Mouse (Mus musculus) spleen, postnatal 10 days (tissue): ENCODE results near the gene Itpkc.

Source experiments
- DNase-seq, 2 experiments: peaks; one replicate each; pipeline ENCODE4 v3.0.0; 2021 to 2022; ENCODE audit warnings: low spot score in 2 of 2

Gene Itpkc

GRCm38 (mm10) chr7:27237527-27237926 lies 9.1 kb upstream of the Itpkc start:
- DNase-seq: no peak

GRCm38 (mm10) chr7:27235726-27236125 lies 7.3 kb upstream of the Itpkc start:
- no peak for DNase-seq

DNA sequence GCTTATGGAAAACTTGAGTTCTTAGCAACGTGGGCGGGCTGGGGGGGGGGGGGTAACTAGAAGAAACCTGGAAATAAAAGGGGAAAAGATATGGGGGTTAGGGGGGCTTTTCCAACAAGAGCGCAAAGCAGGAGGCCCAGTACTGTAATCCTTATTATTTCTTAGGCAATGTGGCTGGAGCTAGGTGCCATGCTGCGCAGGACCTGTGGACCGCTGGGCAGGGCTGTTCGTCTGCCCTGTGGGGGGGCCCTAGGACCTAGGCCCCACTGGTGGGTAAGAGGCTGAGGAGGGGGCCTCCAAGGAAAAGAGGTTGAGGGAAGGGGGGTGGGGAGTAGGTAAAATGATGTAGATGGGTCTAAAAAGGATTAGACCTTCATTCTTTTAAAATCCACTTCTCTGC lies 4.8 kb upstream of the Itpkc start:
- no peak for DNase-seq

DNA sequence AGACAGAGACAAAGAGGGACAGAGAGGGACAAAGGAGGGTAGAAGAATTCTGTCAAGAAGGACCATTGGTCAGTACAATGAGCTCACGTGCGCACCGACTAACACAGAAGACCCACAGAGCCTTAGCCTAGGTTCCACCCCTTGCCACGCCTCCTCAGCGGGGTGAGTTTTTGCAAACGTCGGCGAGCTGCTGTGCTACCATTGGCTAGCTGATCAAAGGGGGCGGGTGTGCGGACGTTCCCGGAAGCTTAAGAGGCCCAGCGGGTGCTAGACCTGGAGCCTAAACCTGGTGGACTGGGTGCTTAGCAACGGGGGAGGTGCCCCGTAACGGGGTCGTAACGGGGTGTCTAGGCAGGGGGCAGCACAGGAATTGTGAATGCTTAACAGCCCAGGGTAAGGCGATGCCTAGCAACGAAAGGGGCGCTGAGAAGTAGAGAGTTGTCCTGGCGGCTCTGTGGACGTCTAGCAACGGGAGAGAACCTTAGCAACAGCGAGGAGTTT lies 4.4 kb upstream of the Itpkc start, which contains the start of gene Coq8b:
TSS of gene Coq8b (plus strand) at position 243 of the 501 bp plus-strand sequence.
- DNase-seq: peak; percentile 81 to 94

DNA sequence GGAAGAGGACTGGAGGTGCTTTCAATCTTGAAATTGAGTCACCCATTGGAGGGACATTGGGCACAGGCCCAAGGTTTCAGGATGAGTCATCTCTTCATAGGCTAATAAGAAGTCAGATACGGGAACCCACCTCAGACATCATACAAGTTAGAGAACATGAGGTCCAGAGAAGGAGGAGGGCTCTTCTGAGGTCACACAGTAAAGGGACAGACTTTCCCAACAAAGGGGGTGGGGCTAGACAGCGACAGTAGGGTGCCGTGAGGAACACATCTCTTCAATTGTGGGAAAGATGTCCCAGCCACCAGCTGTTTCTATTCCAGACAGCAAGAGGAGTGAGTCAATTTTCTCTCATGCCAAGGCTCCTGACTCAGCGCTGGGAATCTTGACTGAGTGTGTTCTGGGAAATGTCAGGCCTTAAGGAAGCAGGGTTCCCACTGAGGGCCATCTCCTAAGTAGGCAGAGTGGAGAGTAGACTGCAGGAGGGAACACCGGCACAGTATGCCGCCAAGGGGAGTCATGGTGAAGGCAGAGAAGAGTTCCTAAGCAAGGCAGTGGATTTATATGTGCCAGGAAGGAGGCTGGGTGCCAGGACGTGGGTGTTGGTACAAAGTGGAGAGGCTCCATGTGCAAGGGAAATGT lies 3.4 kb upstream of the Itpkc start:
- no peak for DNase-seq

- peak in 1 of 2 experiments; percentile 34 for DNase-seq
Observed at GRCm38 (mm10) chr7:27230781-27231180, 2.3 kb upstream of the Itpkc start.

DNA sequence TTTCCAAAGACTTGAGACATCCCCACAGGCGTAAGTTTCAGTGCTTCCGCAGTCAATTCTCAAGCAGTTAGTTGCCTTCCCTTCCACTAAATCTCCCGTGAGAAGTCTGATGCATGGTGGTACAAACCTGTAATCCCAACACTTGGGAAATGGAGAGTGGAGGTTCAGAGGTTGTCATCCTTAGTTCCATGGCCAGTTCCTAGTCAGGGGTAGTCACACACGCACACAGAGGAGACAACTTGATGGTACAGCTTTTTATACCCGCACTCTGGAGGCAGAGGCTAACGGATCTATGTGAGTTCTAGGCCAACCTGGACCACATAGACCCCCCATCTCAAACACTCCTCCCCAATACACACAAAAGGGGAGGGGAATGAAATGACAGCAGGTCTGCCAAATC lies 404 bp upstream of the Itpkc start:
- no peak for DNase-seq

DNA sequence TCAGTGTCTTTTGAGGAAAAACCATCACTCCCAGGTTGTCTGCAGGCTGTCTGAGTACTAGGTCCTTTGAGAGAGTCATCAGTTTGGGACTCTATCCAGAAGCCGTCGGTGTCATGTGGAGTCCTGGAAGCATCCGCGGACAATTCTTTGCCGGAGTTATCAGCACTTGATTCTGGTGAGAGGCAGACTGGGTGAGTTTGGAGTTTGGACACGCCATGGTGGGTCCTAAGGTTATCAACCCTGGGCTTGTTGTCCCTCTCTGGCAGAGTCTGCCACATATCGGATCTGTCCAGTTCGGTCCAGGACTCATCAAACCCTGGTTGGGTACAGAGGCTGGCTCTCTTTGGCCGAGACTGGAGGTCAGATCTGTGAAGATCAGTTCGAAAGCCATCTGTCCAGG lies 785 bp downstream of the Itpkc start:
- DNase-seq: no peak

- DNase-seq: no peak
Observed at GRCm38 (mm10) chr7:27227276-27227675, 1.2 kb downstream of the Itpkc start.

DNA sequence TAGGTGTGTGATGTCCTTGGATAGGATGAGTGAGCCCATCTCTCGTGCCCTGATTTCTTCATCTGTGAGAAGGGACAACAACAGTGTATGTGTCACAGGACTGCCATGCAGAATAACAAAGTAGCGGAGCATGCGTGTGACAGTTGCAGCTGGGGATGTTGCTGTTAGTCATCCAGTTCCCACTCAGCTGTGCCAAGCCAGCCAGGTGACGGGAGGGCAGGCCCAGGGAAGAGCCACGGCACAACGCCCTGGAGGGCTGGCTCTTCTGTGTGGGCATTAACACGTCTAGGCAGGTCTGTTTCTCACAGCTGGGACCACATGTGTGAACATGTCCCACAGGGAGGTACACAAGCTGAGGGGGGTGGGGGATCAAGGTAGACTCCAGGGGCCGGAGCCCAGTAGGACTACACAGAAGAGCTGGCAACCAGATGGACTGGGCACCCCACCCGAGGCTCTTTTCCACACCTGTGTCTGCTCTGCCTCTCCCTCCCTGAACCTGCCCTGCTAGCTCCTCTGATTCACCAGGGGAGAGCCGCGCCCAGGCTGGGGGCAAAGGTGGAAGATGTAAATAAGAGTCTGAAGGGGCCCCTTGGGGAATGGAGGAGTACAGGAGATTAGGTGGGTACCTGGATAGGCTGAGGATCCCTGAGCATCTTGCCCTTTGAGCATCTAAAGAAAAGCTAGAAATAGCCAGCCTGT lies 3.4 kb downstream of the Itpkc start:
- DNase-seq: no peak

DNA sequence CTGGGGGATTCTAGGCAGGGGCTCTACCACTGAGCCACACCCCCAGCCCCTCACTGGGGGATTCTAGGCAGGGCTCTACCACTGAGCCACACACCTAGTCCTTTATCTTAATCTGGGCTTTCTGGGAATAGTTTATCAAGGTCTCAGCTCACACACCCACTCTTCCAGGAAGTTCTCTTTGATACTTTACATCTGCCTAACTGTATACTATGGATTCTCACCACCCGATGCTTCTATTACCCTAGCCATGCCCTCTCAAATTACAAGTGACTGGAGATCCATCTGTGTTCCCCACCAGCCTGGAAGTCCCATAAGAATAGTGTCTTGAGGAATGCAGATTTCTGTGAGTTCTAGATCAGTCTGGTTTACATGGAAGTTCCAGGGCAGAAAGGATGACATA lies 5.9 kb downstream of the Itpkc start:
- no peak for DNase-seq

DNA sequence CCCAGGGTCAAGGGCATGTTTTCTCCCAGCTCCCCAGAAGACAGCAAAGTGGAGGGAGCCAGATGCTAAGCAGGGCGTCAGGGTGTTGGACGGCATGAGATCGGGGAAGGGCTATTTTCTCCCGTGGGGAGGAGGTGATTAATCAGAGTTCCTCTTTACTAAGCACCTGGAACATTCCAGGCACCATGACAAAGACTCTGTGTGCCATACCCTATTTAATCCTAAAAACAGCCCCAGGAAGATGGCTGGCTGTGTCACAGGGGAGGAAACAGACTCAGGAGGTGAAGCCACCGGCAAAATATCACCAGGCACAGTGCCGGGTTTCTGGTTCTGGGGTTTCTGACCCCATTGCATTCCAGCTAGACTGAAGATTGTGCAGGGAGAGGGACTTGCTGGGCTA lies 6.5 kb downstream of the Itpkc start:
- DNase-seq: no peak

DNA sequence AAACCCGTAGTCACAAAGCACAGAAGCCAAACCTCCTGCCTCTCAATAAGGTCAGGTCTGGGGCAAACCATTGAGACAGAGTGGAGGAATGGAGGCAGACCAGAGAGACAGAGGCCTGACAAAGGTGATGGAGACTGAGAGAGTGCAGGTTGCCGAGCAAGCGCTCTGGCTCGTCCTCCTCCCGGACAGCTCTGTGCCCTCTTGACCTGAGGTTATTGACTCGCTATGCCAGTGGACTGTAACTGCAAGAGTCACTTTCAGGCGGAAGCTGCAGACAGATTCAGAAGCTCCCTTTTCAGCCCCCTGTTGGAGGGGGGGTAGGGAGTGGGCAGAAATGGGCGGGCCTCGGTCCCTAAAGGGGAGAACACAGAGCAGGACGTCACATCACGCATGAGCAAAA lies 8.5 kb downstream of the Itpkc start:
- no peak for DNase-seq

DNA sequence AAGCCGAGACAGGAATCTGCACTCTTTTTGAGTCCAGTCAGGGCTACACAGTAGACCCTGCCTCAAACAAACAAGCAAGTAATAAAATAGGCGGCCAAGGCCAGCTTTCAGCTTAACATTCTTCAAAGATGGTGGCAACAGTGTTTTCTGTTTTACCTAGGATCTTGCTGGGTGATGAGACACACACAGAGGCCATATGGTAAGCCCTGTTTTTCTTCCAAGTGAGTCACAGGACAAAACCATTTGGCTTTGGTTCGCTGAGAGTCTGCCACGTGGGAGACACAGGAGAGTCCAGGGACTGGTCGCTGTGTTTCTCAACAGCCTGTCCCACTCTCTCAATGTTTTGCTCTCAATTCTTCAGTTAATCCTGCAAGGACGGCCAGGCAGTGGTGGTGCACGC lies 9.9 kb downstream of the Itpkc start:
- DNase-seq: no peak

DNA sequence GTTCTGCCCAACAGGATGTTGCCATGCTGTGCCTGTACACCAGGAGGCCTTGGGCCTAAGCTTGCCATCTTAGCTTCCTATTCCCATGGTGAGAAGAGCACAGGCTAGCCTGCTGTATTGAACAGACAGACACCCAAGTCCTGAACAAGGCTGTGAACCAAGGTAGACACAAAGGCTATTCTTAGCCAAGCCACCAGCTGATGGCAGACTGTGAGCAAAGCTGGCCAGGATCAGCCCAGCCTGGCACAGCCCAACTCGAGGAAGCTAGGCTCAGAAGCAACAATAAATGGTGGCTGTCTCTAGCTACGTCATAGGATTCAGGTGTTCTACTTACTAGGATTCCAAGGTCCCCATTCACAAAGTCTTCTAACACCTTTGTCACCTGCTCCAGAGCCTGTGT lies 15.8 kb downstream of the Itpkc start:
- DNase-seq: no peak

GRCm38 (mm10) chr7:27203730-27204449 lies 24.6 kb downstream of the Itpkc start:
- no peak for DNase-seq

GRCm38 (mm10) chr7:27198779-27199178 lies 29.7 kb downstream of the Itpkc start:
- DNase-seq: no peak

- no peak for DNase-seq
Observed at GRCm38 (mm10) chr7:27198355-27198754, 30.1 kb downstream of the Itpkc start.

DNA sequence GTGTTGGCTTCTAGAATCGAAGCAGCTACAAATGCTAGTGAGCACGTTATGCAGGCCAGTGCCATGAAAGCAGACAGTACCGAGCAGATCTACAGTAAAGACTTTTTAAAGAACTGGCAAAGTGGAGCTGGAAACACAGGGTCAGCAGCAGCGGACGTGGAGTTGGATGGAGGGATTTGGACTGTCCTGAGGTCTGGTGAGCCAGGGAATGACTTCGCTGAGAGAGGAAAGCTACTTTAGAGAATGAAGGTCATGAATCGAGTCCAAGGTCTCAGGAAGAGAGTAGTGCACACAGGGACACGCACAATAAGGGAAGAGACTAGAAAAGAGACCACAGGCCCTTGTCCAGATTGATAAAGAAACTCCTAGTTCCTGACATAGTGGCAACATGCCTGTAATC lies 30.8 kb downstream of the Itpkc start:
- DNase-seq: no peak

- DNase-seq: no peak
Observed at GRCm38 (mm10) chr7:27197136-27197535, 31.3 kb downstream of the Itpkc start.

- DNase-seq: peak; percentile 85 to 93
Observed at GRCm38 (mm10) chr7:27195681-27196611, 32.5 kb downstream of the Itpkc start, which contains the start of the genes BC024978 and Snrpa. Gene BC024978, plus strand, starts transcription at chr7:27195781. Gene Snrpa, minus strand, starts transcription at chr7:27196271.
